Mouse (Mus musculus) midbrain, embryonic 14.5 days (tissue): Measurements from ENCODE around the gene Klhdc1. TPM values are rescaled to one million over a fixed set of nuclear protein-coding genes. Genes with fewer than 3 reads are reported as not detected.

Experiments used
- ATAC-seq: fragments of 200-750 bp; cut with Nextera tagmentation; 2 replicates; pipeline ENCODE4 v1.8.0; 2017; ENCODE audit warnings: moderate number of reproducible peaks, moderate library complexity; ENCODE audit not compliant: low FRiP score, low TSS enrichment
- DNase-seq: peaks from one replicate; pipeline ENCODE4 v3.0.0-alpha.2; 2015
- H3K27ac ChIP-seq: fragments of 300-500 bp; sonication (generic); replicated peaks from 2 replicates; pipeline ENCODE4 v1.5.1; 2014; ENCODE audit warnings: mild to moderate bottlenecking, low read depth, low read length, moderate library complexity
- H3K27me3 ChIP-seq: fragments of 300-500 bp; sonication (generic); 2 replicates; pipeline ENCODE4 v1.6.1; 2014; ENCODE audit warnings: low read length, control low read depth, mixed read lengths; ENCODE audit not compliant: control insufficient read depth, insufficient read depth
- H3K36me3 ChIP-seq: fragments of 300-500 bp; sonication (generic); 2 replicates; pipeline ENCODE4 v1.6.1; 2014; ENCODE audit warnings: low read length, control low read depth; ENCODE audit not compliant: control insufficient read depth, insufficient read depth
- H3K4me1 ChIP-seq: fragments of 300-500 bp; sonication (generic); 2 replicates; pipeline ENCODE4 v1.6.1; 2014; ENCODE audit warnings: mild to moderate bottlenecking, antibody characterized with exemption, low read length, control low read depth; ENCODE audit not compliant: control insufficient read depth, insufficient read depth
- H3K4me2 ChIP-seq: fragments of 300-500 bp; sonication (generic); 2 replicates; pipeline ENCODE4 v1.6.1; 2014; ENCODE audit warnings: mild to moderate bottlenecking, low read length, moderate library complexity
- H3K4me3 ChIP-seq: fragments of 300-500 bp; sonication (generic); replicated peaks from 2 replicates; pipeline ENCODE4 v1.5.1; 2014; ENCODE audit warnings: low read depth, low read length
- H3K9ac ChIP-seq: fragments of 300-500 bp; sonication (generic); replicated peaks from 2 replicates; pipeline ENCODE4 v1.6.1; 2014; ENCODE audit warnings: mild to moderate bottlenecking, low read length, moderate library complexity
- H3K9me3 ChIP-seq: fragments of 300-500 bp; sonication (generic); 2 replicates; pipeline ENCODE4 v1.6.1; 2016; ENCODE audit warnings: low read length, control low read depth, mixed read lengths; ENCODE audit not compliant: control insufficient read depth
- WGBS: fragments of 180-500 bp; shearing (Covaris S2); extraction: QIAGEN DNeasy Blood & Tissue Kit; methylation state at CpG from one replicate; pipeline ENCODE4 v1.1.7; 2014; 5-methylcytosine and 5-hydroxymethylcytosine counted together
- polyA plus RNA-seq: library from polyadenylated mRNA; unstranded; fragments of >200 nt; fragmentation: Nextera tagmentation; extraction: Ambion mirVana; gene quantifications from 2 replicates; pipeline ENCODE4 v1.2.1, GENCODE M21; 2014

Gene Klhdc1
- polyA plus RNA-seq, 1 experiment from 2014 or later: 17.5 TPM

GRCm38 (mm10) chr12:69249766-69250165 is 8.8 kb downstream of the Klhdc1 start:
- Histone ChIP-seq H3K36me3 (no peaks in the 10 kb centered on the region), H3K4me2 (no peak overlapping the region), H3K27me3 (no peaks in the 10 kb centered on the region), H3K9me3 (no peaks in the 10 kb centered on the region), H3K27ac (no peak overlapping the region), H3K9ac (no peak overlapping the region), H3K4me1 (no peaks in the 10 kb centered on the region), H3K4me3 (no peak overlapping the region)
- DNase-seq: no peak
- ATAC-seq: no peak
- 85% methylated on average over 4 of the region's 4 CpGs for WGBS

- ATAC-seq: no peak
- WGBS: 80% methylated on average over 8 of the region's 8 CpGs
Observed at GRCm38 (mm10) chr12:69250756-69251155, 9.8 kb downstream of the Klhdc1 start.

GRCm38 (mm10) chr12:69253806-69254205 is 12.8 kb downstream of the Klhdc1 start:
- no peaks in the 10 kb centered on the region for H3K27me3 ChIP-seq
- no peak for ATAC-seq
- no peak for DNase-seq

More at GRCm38 (mm10) chr12:69250756-69251155, 9.8 kb downstream of the Klhdc1 start:
- Histone ChIP-seq H3K4me2 (no peak overlapping the region), H3K27ac (no peak overlapping the region), H3K4me1 (no peaks in the 10 kb centered on the region), H3K36me3 (no peaks in the 10 kb centered on the region), H3K4me3 (no peak overlapping the region), H3K9ac (no peak overlapping the region), H3K9me3 (no peaks in the 10 kb centered on the region), H3K27me3 (no peaks in the 10 kb centered on the region)
- DNase-seq: no peak

GRCm38 (mm10) chr12:69257836-69258235 is 16.9 kb downstream of the Klhdc1 start:
- no peak overlapping the region for H3K9ac ChIP-seq
- no peaks in the 10 kb centered on the region for H3K4me1 ChIP-seq
- H3K27ac ChIP-seq: no peak overlapping the region
- no peak for ATAC-seq
- no peaks in the 10 kb centered on the region for H3K27me3 ChIP-seq
- H3K9me3 ChIP-seq: no peaks in the 10 kb centered on the region
- no peaks in the 10 kb centered on the region for H3K36me3 ChIP-seq
- H3K4me3 ChIP-seq: no peak overlapping the region
- no peak overlapping the region for H3K4me2 ChIP-seq
- DNase-seq: no peak
- 86% methylated on average over 11 of the region's 11 CpGs for WGBS

More at GRCm38 (mm10) chr12:69253806-69254205, 12.8 kb downstream of the Klhdc1 start:
- no peak overlapping the region for H3K27ac ChIP-seq
- H3K36me3 ChIP-seq: no peaks in the 10 kb centered on the region
- no peaks in the 10 kb centered on the region for H3K9me3 ChIP-seq
- H3K4me1 ChIP-seq: no peaks in the 10 kb centered on the region
- H3K4me2 ChIP-seq: no peak overlapping the region
- no peak overlapping the region for H3K4me3 ChIP-seq
- no peak overlapping the region for H3K9ac ChIP-seq
- 96% methylated on average over 1 of the region's 1 CpGs for WGBS

- Histone ChIP-seq H3K9ac (no peak overlapping the region), H3K4me3 (no peak overlapping the region), H3K4me2 (no peak overlapping the region), H3K36me3 (no peaks in the 10 kb centered on the region), H3K27ac (no peak overlapping the region), H3K4me1 (no peaks in the 10 kb centered on the region), H3K9me3 (no peaks in the 10 kb centered on the region), H3K27me3 (no peaks in the 10 kb centered on the region)
- 95% methylated on average over 5 of the region's 5 CpGs for WGBS
- no peak for ATAC-seq
- no peak for DNase-seq
Observed at GRCm38 (mm10) chr12:69262251-69262650, 21.3 kb downstream of the Klhdc1 start.

- DNase-seq: no peak
- Histone ChIP-seq H3K4me1 (no peaks in the 10 kb centered on the region), H3K4me2 (no peak overlapping the region), H3K9me3 (no peaks in the 10 kb centered on the region), H3K27ac (no peak overlapping the region), H3K27me3 (no peaks in the 10 kb centered on the region), H3K9ac (no peak overlapping the region), H3K36me3 (no peaks in the 10 kb centered on the region), H3K4me3 (no peak overlapping the region)
- no peak for ATAC-seq
- 84% methylated on average over 3 of the region's 3 CpGs for WGBS
Observed at GRCm38 (mm10) chr12:69265031-69265430, 24.1 kb downstream of the Klhdc1 start.

- no peaks in the 10 kb centered on the region for H3K36me3 ChIP-seq
- no peak overlapping the region for H3K27ac ChIP-seq
- no peaks in the 10 kb centered on the region for H3K27me3 ChIP-seq
- H3K9ac ChIP-seq: no peak overlapping the region
- H3K4me1 ChIP-seq: no peaks in the 10 kb centered on the region
- H3K4me2 ChIP-seq: no peak overlapping the region
- DNase-seq (peak; percentile 4), ATAC-seq (no peak)
- no peaks in the 10 kb centered on the region for H3K9me3 ChIP-seq
- H3K4me3 ChIP-seq: no peak overlapping the region
- 77% methylated on average over 11 of the region's 11 CpGs for WGBS
Observed at GRCm38 (mm10) chr12:69267956-69268632, 27.1 kb downstream of the Klhdc1 start.

GRCm38 (mm10) chr12:69268956-69269355 is 28.0 kb downstream of the Klhdc1 start:
- 80% methylated on average over 2 of the region's 2 CpGs for WGBS
- H3K36me3 ChIP-seq: no peaks in the 10 kb centered on the region
- no peaks in the 10 kb centered on the region for H3K4me1 ChIP-seq
- ATAC-seq (no peak), DNase-seq (no peak)
- no peak overlapping the region for H3K4me2 ChIP-seq
- H3K4me3 ChIP-seq: no peak overlapping the region
- H3K9ac ChIP-seq: no peak overlapping the region
- H3K27me3 ChIP-seq: no peaks in the 10 kb centered on the region
- H3K9me3 ChIP-seq: no peaks in the 10 kb centered on the region
- no peak overlapping the region for H3K27ac ChIP-seq

GRCm38 (mm10) chr12:69279931-69280469 is 39.0 kb downstream of the Klhdc1 start:
- H3K27ac ChIP-seq: no peak overlapping the region
- no peak for DNase-seq
- H3K4me2 ChIP-seq: no peak overlapping the region
- no peaks in the 10 kb centered on the region for H3K9me3 ChIP-seq
- no peaks in the 10 kb centered on the region for H3K36me3 ChIP-seq
- H3K4me3 ChIP-seq: no peak overlapping the region
- no peaks in the 10 kb centered on the region for H3K27me3 ChIP-seq
- no peak overlapping the region for H3K9ac ChIP-seq
- ATAC-seq: no peak
- WGBS: 64% methylated on average over 1 of the region's 1 CpGs
- H3K4me1 ChIP-seq: no peaks in the 10 kb centered on the region
